Mouse (Mus musculus) myocyte (in vitro differentiated cells): ENCODE data around the gene Kcnk2. TPM values are rescaled to one million over a fixed set of nuclear protein-coding genes. Genes with fewer than 3 reads are reported as not detected.

ENCODE experiments used
- H3K27me3 ChIP-seq: one replicate; pipeline ENCODE4 v1.6.1; 2011; ENCODE audit not compliant: control insufficient read depth, insufficient read depth, insufficient read length
- H3K36me3 ChIP-seq: one replicate; pipeline ENCODE4 v1.6.1; 2011; ENCODE audit not compliant: control insufficient read depth, insufficient read depth
- H3K4me2 ChIP-seq: one replicate; pipeline ENCODE4 v1.6.1; 2011; ENCODE audit warnings: low read depth, control low read depth
- H3K4me3 ChIP-seq: one replicate; pipeline ENCODE4 v1.5.1; 2011; ENCODE audit warnings: mild to moderate bottlenecking, control low read depth, moderate library complexity
- H3K79me2 ChIP-seq: one replicate; pipeline ENCODE4 v1.6.1; 2011; ENCODE audit not compliant: control insufficient read depth, insufficient read depth
- H3ac ChIP-seq: one replicate; pipeline ENCODE4 v1.6.1; 2011; ENCODE audit not compliant: control insufficient read depth, insufficient read length
- CEBPB ChIP-seq: IDR thresholded peaks from 2 replicates; pipeline ENCODE4 v1.6.1; 2011; ENCODE audit warnings: mild to moderate bottlenecking, moderate library complexity; ENCODE audit not compliant: poor library complexity, insufficient read depth, severe bottlenecking
- E2F4 ChIP-seq: IDR thresholded peaks from one replicate; pipeline ENCODE4 v1.6.1; 2011; ENCODE audit warnings: mild to moderate bottlenecking, control low read depth, moderate library complexity; ENCODE audit not compliant: insufficient read depth
- MAX ChIP-seq: IDR thresholded peaks from one replicate; pipeline ENCODE4 v1.6.1; 2011; ENCODE audit warnings: low read depth, mild to moderate bottlenecking, control low read depth
- MYOD1 ChIP-seq, 3 experiments: IDR thresholded peaks; one replicate each; pipeline ENCODE4 v1.6.1; 2011; ENCODE audit warnings: control low read depth in 2 of 3, low read depth in 2 of 3, mild to moderate bottlenecking in 2 of 3, moderate library complexity in 1 of 3; ENCODE audit not compliant: insufficient read length in 2 of 3, control insufficient read depth in 1 of 3
- MYOG ChIP-seq, 3 experiments: IDR thresholded peaks; one replicate each; pipeline ENCODE4 v1.6.1; 2011; ENCODE audit warnings: control low read depth in 2 of 3, low read depth in 2 of 3, mild to moderate bottlenecking in 2 of 3; ENCODE audit not compliant: insufficient read length in 2 of 3, control insufficient read depth in 1 of 3, insufficient read depth in 1 of 3
- POLR2A ChIP-seq: IDR thresholded peaks from one replicate; pipeline ENCODE4 v1.6.1; 2011; ENCODE audit warnings: low read depth, mild to moderate bottlenecking, control low read depth, moderate library complexity; ENCODE audit not compliant: insufficient read length
- POLR2AphosphoS2 ChIP-seq: IDR thresholded peaks from one replicate; pipeline ENCODE4 v1.6.1; 2011; ENCODE audit warnings: low read depth, control low read depth; ENCODE audit not compliant: insufficient read length
- REST ChIP-seq: IDR thresholded peaks from one replicate; pipeline ENCODE4 v1.6.1; 2011; ENCODE audit warnings: mild to moderate bottlenecking, control low read depth, moderate library complexity; ENCODE audit not compliant: insufficient read depth, insufficient read length
- SRF ChIP-seq: IDR thresholded peaks from one replicate; pipeline ENCODE4 v1.6.1; 2011; ENCODE audit warnings: low read depth; ENCODE audit not compliant: control insufficient read depth, insufficient read length
- TCF12 ChIP-seq: IDR thresholded peaks from one replicate; pipeline ENCODE4 v1.6.1; 2011; ENCODE audit warnings: mild to moderate bottlenecking, control low read depth; ENCODE audit not compliant: poor library complexity, insufficient read depth, severe bottlenecking
- TCF3 ChIP-seq: IDR thresholded peaks from one replicate; pipeline ENCODE4 v1.6.1; 2011; ENCODE audit warnings: low read depth, control low read depth; ENCODE audit not compliant: insufficient read length
- USF1 ChIP-seq: IDR thresholded peaks from one replicate; pipeline ENCODE4 v1.6.1; 2011; ENCODE audit warnings: low read depth, mild to moderate bottlenecking, control low read depth, moderate library complexity
- polyA plus RNA-seq: library from polyadenylated mRNA; unstranded; fragments of >200 nt; fragmentation: generic; extraction: Trizol; gene quantifications from one replicate; pipeline ENCODE4 v1.2.1, GENCODE M21; 2012; ENCODE audit warnings: missing spikeins

The Kcnk2 gene
- polyA plus RNA-seq, 1 experiment = 4.7 TPM

GRCm38 (mm10) chr1:189215131-189215530 is 186.9 kb downstream of the Kcnk2 start:
- peak overlapping the region; percentile 84 for H3K4me2 ChIP-seq
- peak overlapping the region; percentile 18 for H3K4me3 ChIP-seq
- H3K27me3 ChIP-seq = no peaks in the 10 kb centered on the region
- no peaks in the 10 kb centered on the region for H3K79me2 ChIP-seq
- no peak for TF ChIP-seq TCF12
- TF ChIP-seq SRF = no peak
- TF ChIP-seq CEBPB = peak; percentile 55; the same call in 1 of the 2 replicates
- TF ChIP-seq MYOD1 (IDR thresholded peaks at IDR 0.05; ENCODE audit: control insufficient read depth in 1 of 3, insufficient read length in 2 of 3, low read depth in 2 of 3) = peak in 1 of 3 experiments; percentile 12
- TF ChIP-seq POLR2A = peak; percentile 21
- H3ac ChIP-seq = no peak overlapping the region
- H3K36me3 ChIP-seq = no peaks in the 10 kb centered on the region

GRCm38 (mm10) chr1:189214477-189214876 is 187.6 kb downstream of the Kcnk2 start:
- no peak for TF ChIP-seq USF1
- peak overlapping the region; percentile 18 for H3K4me3 ChIP-seq
- peak overlapping the region; percentile 84 for H3K4me2 ChIP-seq
- H3K27me3 ChIP-seq = no peaks in the 10 kb centered on the region
- H3K36me3 ChIP-seq = no peaks in the 10 kb centered on the region
- no peak overlapping the region for H3ac ChIP-seq
- H3K79me2 ChIP-seq = no peaks in the 10 kb centered on the region

DNA sequence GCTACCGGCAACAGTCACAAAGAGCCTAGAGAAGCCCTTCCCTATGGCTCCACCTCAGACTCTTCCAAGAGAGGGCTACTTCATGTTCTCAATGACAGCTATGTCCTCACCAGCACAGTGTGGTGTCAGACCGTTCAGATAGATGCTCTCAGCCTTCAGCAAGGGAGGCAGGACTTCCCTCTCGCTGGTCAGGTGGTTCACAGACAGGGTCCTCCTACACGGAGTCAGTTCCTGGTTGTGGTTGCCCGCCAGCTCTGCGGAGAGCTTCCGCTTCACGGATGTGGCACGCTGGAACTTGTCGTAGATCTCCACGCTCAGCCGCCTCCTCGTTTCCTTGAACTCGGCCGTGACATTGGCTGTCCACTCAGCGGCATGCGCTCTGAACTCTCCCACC is 192.4 kb downstream of the Kcnk2 start:
- TF ChIP-seq MAX = no peak
- TF ChIP-seq SRF = no peak
- no peak for TF ChIP-seq MYOG (IDR thresholded peaks at IDR 0.05; ENCODE audit: control insufficient read depth in 1 of 3, insufficient read depth in 1 of 3, insufficient read length in 2 of 3, low read depth in 2 of 3)
- no peak for TF ChIP-seq CEBPB
- no peak for TF ChIP-seq E2F4
- no peak for TF ChIP-seq USF1
- no peak for TF ChIP-seq REST
- TF ChIP-seq MYOD1 (IDR thresholded peaks at IDR 0.05; ENCODE audit: control insufficient read depth in 1 of 3, insufficient read length in 2 of 3, low read depth in 2 of 3) = no peak
- no peak for TF ChIP-seq TCF12
- no peak for TF ChIP-seq TCF3
- no peak for TF ChIP-seq POLR2AphosphoS2
- no peak for TF ChIP-seq POLR2A
- H3K4me3 ChIP-seq = no peak overlapping the region
- no peaks in the 10 kb centered on the region for H3K79me2 ChIP-seq
- H3K36me3 ChIP-seq = peaks cover 7% of the 10 kb centered on the region
- no peak overlapping the region for H3ac ChIP-seq
- H3K4me2 ChIP-seq = no peak overlapping the region
- H3K27me3 ChIP-seq = no peaks in the 10 kb centered on the region

DNA sequence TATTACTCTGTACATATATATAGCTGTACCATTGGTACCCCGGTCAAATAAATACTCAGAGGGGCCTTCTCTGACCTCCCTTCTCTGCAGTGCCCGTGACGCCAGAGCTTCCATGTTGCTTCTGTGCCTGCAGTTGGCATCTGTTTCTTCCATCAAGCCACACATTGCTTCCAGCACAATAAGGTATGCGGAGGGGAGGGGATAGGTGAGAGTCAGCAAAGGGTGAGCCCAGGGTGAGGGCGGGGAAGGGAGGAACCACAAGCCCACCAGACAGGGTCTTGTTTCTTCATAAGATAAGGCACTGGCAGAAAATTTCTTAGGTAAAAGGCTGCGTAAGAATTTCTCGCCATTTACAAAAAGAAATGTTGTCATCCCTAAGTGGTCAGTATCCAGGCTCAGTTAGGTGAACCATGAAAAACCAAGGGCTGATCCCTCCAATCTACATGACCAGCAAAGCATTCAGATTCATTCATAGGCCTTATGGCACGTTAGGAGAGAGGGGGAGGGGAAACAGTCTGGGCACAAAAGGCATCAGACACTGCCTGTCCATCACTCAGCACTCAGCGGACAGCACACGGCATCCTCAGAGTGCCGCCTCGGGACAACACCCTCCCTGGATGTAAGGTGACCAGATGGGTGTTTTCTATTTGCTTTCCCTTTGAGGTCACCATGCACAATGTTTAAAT is 192.9 kb downstream of the Kcnk2 start:
- Histone ChIP-seq H3K4me2 (no peak overlapping the region), H3K79me2 (no peaks in the 10 kb centered on the region), H3K4me3 (no peak overlapping the region), H3K36me3 (peaks cover 7% of the 10 kb centered on the region), H3K27me3 (no peaks in the 10 kb centered on the region), H3ac (no peak overlapping the region)
- no peak for TF ChIP-seq USF1
- TF ChIP-seq MYOG (IDR thresholded peaks at IDR 0.05; ENCODE audit: control insufficient read depth in 1 of 3, insufficient read depth in 1 of 3, insufficient read length in 2 of 3, low read depth in 2 of 3) = no peak
- TF ChIP-seq MYOD1 (IDR thresholded peaks at IDR 0.05; ENCODE audit: control insufficient read depth in 1 of 3, insufficient read length in 2 of 3, low read depth in 2 of 3) = no peak
- TF ChIP-seq TCF12 = no peak
- TF ChIP-seq CEBPB = no peak
- no peak for TF ChIP-seq REST
- TF ChIP-seq E2F4 = no peak
- TF ChIP-seq MAX = no peak

DNA sequence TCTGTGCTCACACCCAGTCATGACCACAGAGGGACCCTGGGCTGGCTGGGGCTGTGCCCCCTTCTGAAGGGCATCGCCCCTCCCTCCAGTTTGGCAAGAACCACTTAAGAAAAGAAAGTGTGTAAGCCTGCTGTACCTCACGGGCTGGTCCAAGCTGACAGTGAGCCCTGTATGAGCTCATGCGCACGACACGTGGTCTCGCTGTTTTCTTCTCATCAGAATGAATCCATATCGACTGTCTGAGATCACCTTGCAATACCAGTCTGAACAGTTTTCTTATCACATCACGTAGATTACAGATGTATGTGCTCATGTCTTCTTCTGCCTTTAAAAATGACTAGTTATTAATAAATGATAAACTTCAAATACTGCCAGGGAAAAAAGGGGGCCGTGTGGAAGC is 193.5 kb downstream of the Kcnk2 start:
- H3K4me3 ChIP-seq = no peak overlapping the region
- TF ChIP-seq MYOD1 (IDR thresholded peaks at IDR 0.05; ENCODE audit: control insufficient read depth in 1 of 3, insufficient read length in 2 of 3, low read depth in 2 of 3) (no peak), REST (no peak), TCF12 (no peak), TCF3 (no peak)
- H3K27me3 ChIP-seq = no peaks in the 10 kb centered on the region
- H3ac ChIP-seq = no peak overlapping the region
- H3K79me2 ChIP-seq = no peaks in the 10 kb centered on the region
- peaks cover 7% of the 10 kb centered on the region for H3K36me3 ChIP-seq
- no peak overlapping the region for H3K4me2 ChIP-seq

DNA sequence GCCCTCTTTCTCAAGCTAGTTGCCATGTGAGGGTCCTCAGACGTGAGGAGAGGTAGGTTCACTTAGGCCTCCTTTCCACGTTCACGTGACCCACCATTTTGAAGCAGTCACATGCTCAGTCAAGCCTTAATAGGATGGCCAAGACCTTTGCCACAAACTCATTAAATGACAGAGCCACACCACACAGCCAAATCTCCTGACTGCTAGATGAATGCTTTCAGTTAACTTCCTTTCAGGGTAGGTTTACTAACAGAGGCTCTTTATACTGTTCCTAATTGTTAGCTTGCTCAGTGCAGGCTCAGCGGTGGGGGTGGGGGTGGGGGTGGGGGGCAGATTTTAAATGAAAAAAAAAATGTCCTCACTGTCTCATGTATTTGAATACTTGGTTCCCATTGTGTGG is 206.3 kb downstream of the Kcnk2 start:
- no peaks in the 10 kb centered on the region for H3K36me3 ChIP-seq
- H3K79me2 ChIP-seq = no peaks in the 10 kb centered on the region
- no peak for TF ChIP-seq REST
- no peak for TF ChIP-seq E2F4
- TF ChIP-seq USF1 = no peak
- no peak overlapping the region for H3K4me3 ChIP-seq
- no peak overlapping the region for H3ac ChIP-seq
- no peaks in the 10 kb centered on the region for H3K27me3 ChIP-seq
- H3K4me2 ChIP-seq = no peak overlapping the region
